Mouse (Mus musculus): Measurements from ENCODE around the gene Khdrbs2.
"Not testable (repeated sequence)": the region's sequence is repeated elsewhere in the genome, so short reads cannot be mapped to it uniquely, and the experiment has no call there.

Khdrbs2 gene

GRCm38 (mm10) chr1:32471502-32472214 lies 299.1 kb downstream of the Khdrbs2 start:
- DNase-seq, result no peak

- peak; percentile 28 for DNase-seq
Observed at GRCm38 (mm10) chr1:32487944-32488343, 315.4 kb downstream of the Khdrbs2 start.

GRCm38 (mm10) chr1:32503381-32503780 lies 330.9 kb downstream of the Khdrbs2 start:
- DNase-seq, result peak; percentile 53

GRCm38 (mm10) chr1:32547194-32547593 lies 374.7 kb downstream of the Khdrbs2 start, which contains the start of gene Gm5415:
TSS of gene Gm5415 (minus strand) at chr1:32547294.
- DNase-seq, result not testable (repeated sequence)

GRCm38 (mm10) chr1:32553459-32553858 lies 380.9 kb downstream of the Khdrbs2 start:
- DNase-seq, result no peak

- DNase-seq, result peak; percentile 47
Observed at GRCm38 (mm10) chr1:32553925-32554324, 381.4 kb downstream of the Khdrbs2 start.

- no peak for DNase-seq
Observed at GRCm38 (mm10) chr1:32568901-32569300, 396.4 kb downstream of the Khdrbs2 start.

GRCm38 (mm10) chr1:32626060-32626459 lies 453.5 kb downstream of the Khdrbs2 start:
- DNase-seq, result no peak

- peak; percentile 72 for DNase-seq
Observed at GRCm38 (mm10) chr1:32632415-32633354, 460.2 kb downstream of the Khdrbs2 start.

GRCm38 (mm10) chr1:32633404-32633803 lies 460.9 kb downstream of the Khdrbs2 start:
- no peak for DNase-seq

- DNase-seq, result no peak
Observed at GRCm38 (mm10) chr1:32639118-32639517, 466.6 kb downstream of the Khdrbs2 start.

GRCm38 (mm10) chr1:32649647-32650209 lies 477.2 kb downstream of the Khdrbs2 start:
- no peak for DNase-seq

- DNase-seq, result no peak
Observed at GRCm38 (mm10) chr1:32693806-32694205, 521.3 kb downstream of the Khdrbs2 start.

GRCm38 (mm10) chr1:32700132-32700531 lies 527.6 kb downstream of the Khdrbs2 start:
- no peak for DNase-seq

- DNase-seq, result peak; percentile 38
Observed at GRCm38 (mm10) chr1:32701267-32701666, 528.8 kb downstream of the Khdrbs2 start.

Data from layer of hippocampus, adult 9-11 months (tissue).